Mouse (Mus musculus) intestine, embryonic 14.5 days (tissue): ENCODE measurements around the gene Kcnip1. TPM values are rescaled to one million over a fixed set of nuclear protein-coding genes. Genes with fewer than 3 reads are reported as not detected.

Experiments
- ATAC-seq: fragments of 200-750 bp; cut with Nextera tagmentation; replicated peaks from 2 replicates; pipeline ENCODE4 v1.8.0; 2017; ENCODE audit warnings: low read depth, moderate number of reproducible peaks, moderate TSS enrichment, moderate library complexity; ENCODE audit not compliant: low FRiP score, low TSS enrichment
- DNase-seq: peaks from one replicate; pipeline ENCODE4 v3.0.0-alpha.2; 2018; ENCODE audit warnings: low spot score
- H3K27ac ChIP-seq: fragments of 300-500 bp; sonication (generic); 2 replicates; pipeline ENCODE4 v1.5.1; 2014; ENCODE audit warnings: low read depth, mild to moderate bottlenecking, control low read depth
- H3K27me3 ChIP-seq: fragments of 300-500 bp; sonication (generic); replicated peaks from 2 replicates; pipeline ENCODE4 v1.6.1; 2014; ENCODE audit warnings: low read length, control low read depth; ENCODE audit not compliant: control insufficient read depth, insufficient read depth
- H3K36me3 ChIP-seq: fragments of 300-500 bp; sonication (generic); 2 replicates; pipeline ENCODE4 v1.6.1; 2014; ENCODE audit warnings: low read length, control low read depth; ENCODE audit not compliant: control insufficient read depth, insufficient read depth
- H3K4me1 ChIP-seq: fragments of 300-500 bp; sonication (generic); replicated peaks from 2 replicates; pipeline ENCODE4 v1.6.1; 2014; ENCODE audit warnings: low read length, control low read depth, mixed read lengths; ENCODE audit not compliant: control insufficient read depth, insufficient read depth
- H3K4me2 ChIP-seq: fragments of 300-500 bp; sonication (generic); 2 replicates; pipeline ENCODE4 v1.6.1; 2014; ENCODE audit warnings: low read length
- H3K4me3 ChIP-seq: fragments of 300-500 bp; sonication (generic); 2 replicates; pipeline ENCODE4 v1.5.1; 2014; ENCODE audit warnings: low read depth, low read length, control low read depth, mixed read lengths
- H3K9ac ChIP-seq: fragments of 300-500 bp; sonication (generic); 2 replicates; pipeline ENCODE4 v1.6.1; 2014; ENCODE audit warnings: mild to moderate bottlenecking, low read length
- H3K9me3 ChIP-seq: fragments of 300-500 bp; sonication (generic); 2 replicates; pipeline ENCODE4 v1.6.1; 2016; ENCODE audit warnings: low read length, control low read depth; ENCODE audit not compliant: control insufficient read depth
- WGBS: fragments of 180-500 bp; shearing (Covaris S2); extraction: QIAGEN DNeasy Blood & Tissue Kit; methylation state at CpG from one replicate; pipeline ENCODE4 v1.1.7; 2014; 5-methylcytosine and 5-hydroxymethylcytosine counted together
- polyA plus RNA-seq: library from polyadenylated mRNA; unstranded; fragments of >200 nt; fragmentation: Nextera tagmentation; extraction: Ambion mirVana; gene quantifications from 2 replicates; pipeline ENCODE4 v1.2.1, GENCODE M21; 2014

The Kcnip1 gene
- polyA plus RNA-seq, 1 experiment from 2014 or later = 13.1 TPM

DNA sequence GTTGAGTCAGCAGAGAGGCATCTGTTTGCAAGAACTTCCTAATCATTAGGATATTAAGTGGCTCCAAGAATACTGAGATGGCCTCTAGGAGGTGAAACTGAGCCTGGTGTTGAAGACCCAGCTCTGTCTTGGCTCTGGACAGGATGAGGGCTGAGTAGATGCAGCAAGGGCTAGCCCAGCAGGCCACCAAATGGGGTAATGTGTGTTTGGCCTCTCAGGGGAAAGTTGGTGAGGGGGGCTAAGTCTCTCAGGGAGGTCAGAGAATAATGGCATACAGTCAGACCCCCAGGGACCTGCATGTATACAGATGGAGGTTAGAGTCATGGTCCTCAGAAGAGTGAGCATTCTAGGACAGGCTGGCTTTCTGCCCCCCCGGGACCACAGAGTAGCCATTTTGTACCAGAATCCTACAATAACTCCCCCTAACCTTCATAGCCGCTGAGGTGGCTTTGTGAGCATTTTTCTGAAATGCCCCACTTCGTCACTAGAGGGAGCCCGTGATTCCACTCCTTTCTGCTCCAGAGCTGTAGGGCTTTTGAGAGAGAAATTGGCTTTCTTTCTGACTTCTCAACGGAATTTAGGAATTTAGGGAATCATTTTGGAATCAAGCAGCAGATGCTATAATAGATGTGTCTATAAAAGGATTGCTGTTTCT is 9.1 kb upstream of the Kcnip1 start:
- Histone ChIP-seq H3K4me2 (no peak overlapping the region), H3K4me3 (no peak overlapping the region), H3K4me1 (no peaks in the 10 kb centered on the region; the same call in 1 of the 2 replicates), H3K9me3 (no peaks in the 10 kb centered on the region), H3K27me3 (no peaks in the 10 kb centered on the region), H3K9ac (no peak overlapping the region), H3K36me3 (no peaks in the 10 kb centered on the region), H3K27ac (no peak overlapping the region)
- ATAC-seq = no peak
- DNase-seq = no peak
- 6% methylated on average over 5 of the region's 5 CpGs for WGBS

- H3K9ac ChIP-seq = no peak overlapping the region
- no peak overlapping the region for H3K4me3 ChIP-seq
- H3K36me3 ChIP-seq = no peaks in the 10 kb centered on the region
- no peaks in the 10 kb centered on the region for H3K4me1 ChIP-seq
- H3K4me2 ChIP-seq = no peak overlapping the region
- WGBS = 82% methylated on average over 3 of the region's 3 CpGs
- H3K27me3 ChIP-seq = no peaks in the 10 kb centered on the region
- no peak overlapping the region for H3K27ac ChIP-seq
- DNase-seq = no peak
- H3K9me3 ChIP-seq = no peaks in the 10 kb centered on the region
- ATAC-seq = no peak
Measured at GRCm38 (mm10) chr11:34000416-34000815, 7.5 kb upstream of the Kcnip1 start.

DNA sequence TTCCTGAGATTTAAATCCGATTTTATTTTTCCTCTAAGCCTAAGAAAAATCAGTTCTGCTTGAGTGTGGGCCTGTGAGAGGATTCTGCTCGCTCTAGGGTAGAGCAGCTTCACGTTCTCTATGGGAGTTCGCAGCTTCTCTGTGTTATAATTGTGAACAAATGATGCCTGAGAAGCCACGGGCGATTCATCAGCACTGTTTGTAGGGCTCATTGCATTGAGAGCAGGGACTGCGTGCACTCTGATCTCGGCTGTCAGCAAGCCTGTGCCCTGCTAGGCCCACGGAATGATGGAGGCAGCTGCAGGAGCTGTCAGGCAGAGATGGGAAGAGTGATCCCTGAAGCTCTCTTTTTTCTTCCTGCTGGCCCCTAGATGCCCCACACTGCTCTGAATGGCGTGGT is 5.3 kb upstream of the Kcnip1 start:
- Histone ChIP-seq H3K27ac (no peak overlapping the region), H3K27me3 (no peaks in the 10 kb centered on the region), H3K9me3 (no peaks in the 10 kb centered on the region), H3K4me2 (no peak overlapping the region), H3K36me3 (no peaks in the 10 kb centered on the region), H3K9ac (no peak overlapping the region), H3K4me3 (no peak overlapping the region), H3K4me1 (peaks cover 9% of the 10 kb centered on the region; the same call in 1 of the 2 replicates)
- ATAC-seq (no peak), DNase-seq (no peak)
- 70% methylated on average over 10 of the region's 10 CpGs for WGBS

- ATAC-seq = no peak
- Histone ChIP-seq H3K9me3 (no peaks in the 10 kb centered on the region), H3K36me3 (no peaks in the 10 kb centered on the region), H3K9ac (0 out of 2 replicates have a peak overlapping the region, but pooled peaks have one; percentile 30), H3K27ac (no peak overlapping the region), H3K4me2 (peak overlapping the region; percentile 42), H3K4me1 (peaks cover 21% of the 10 kb centered on the region), H3K4me3 (peak overlapping the region; percentile 26; the same call in 1 of the 2 replicates), H3K27me3 (no peaks in the 10 kb centered on the region)
- WGBS = 55% methylated on average over 5 of the region's 5 CpGs
- no peak for DNase-seq
Measured at GRCm38 (mm10) chr11:33993496-33993895, 544 bp upstream of the Kcnip1 start.

DNA sequence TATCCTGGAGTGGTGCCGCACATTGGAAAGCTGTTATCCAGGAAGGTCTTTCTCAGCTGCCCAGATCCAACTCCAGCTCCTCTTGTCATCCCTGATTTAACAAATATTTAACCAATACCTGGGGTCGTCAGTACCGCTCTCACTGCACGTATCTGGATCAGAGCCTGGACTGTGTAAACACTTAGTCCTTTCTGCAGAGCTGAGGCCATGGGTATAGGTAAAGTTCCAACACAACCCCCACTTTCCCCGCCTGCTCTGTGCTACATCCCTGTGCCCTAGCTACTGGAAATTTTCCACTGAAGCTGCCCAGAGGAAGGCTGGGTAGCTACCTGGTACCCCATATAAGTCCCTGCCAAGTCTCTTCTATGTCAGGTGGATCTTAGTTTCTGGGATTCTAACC is 3.0 kb downstream of the Kcnip1 start:
- Histone ChIP-seq H3K4me1 (peaks cover 21% of the 10 kb centered on the region), H3K9ac (no peak overlapping the region), H3K9me3 (no peaks in the 10 kb centered on the region), H3K27me3 (no peaks in the 10 kb centered on the region), H3K36me3 (no peaks in the 10 kb centered on the region), H3K4me3 (no peak overlapping the region), H3K27ac (no peak overlapping the region), H3K4me2 (0 out of 2 replicates have a peak overlapping the region, but pooled peaks have one; percentile 3)
- WGBS = 44% methylated on average over 5 of the region's 5 CpGs
- ATAC-seq (no peak), DNase-seq (no peak)

- Histone ChIP-seq H3K4me3 (no peak overlapping the region), H3K4me2 (no peak overlapping the region), H3K9ac (no peak overlapping the region), H3K27ac (no peak overlapping the region), H3K36me3 (no peaks in the 10 kb centered on the region), H3K9me3 (no peaks in the 10 kb centered on the region), H3K27me3 (no peaks in the 10 kb centered on the region), H3K4me1 (0 out of 2 replicates have a peak, but pooled peaks cover 1% of the 10 kb centered on the region)
- DNase-seq = no peak
- ATAC-seq = no peak
- 88% methylated on average over 2 of the region's 2 CpGs for WGBS
Measured at GRCm38 (mm10) chr11:33986525-33986924, 6.4 kb downstream of the Kcnip1 start.

DNA sequence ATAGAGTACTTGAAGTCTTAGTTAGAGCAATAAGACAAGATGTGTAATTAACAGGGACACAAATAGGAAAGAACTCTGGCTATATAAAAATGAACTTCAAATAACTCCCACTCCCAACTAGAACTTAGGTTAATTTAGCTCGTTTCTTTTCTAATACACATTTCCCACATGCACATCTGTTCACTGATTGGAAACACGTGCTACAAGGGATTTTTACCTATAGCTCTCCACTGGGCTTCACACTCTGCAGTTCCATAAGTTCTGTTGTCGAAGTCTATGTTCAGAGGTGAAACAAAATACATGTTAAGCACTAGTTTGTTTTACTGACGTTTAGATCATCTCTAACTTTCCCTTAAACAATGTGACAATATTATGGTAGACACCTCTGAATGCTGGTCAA is 12.8 kb downstream of the Kcnip1 start:
- ATAC-seq (no peak), DNase-seq (no peak)
- Histone ChIP-seq H3K27me3 (no peaks in the 10 kb centered on the region), H3K9ac (no peak overlapping the region), H3K4me1 (no peaks in the 10 kb centered on the region), H3K36me3 (no peaks in the 10 kb centered on the region), H3K4me3 (no peak overlapping the region), H3K27ac (no peak overlapping the region), H3K9me3 (no peaks in the 10 kb centered on the region), H3K4me2 (no peak overlapping the region)
- WGBS = 80% methylated on average over 4 of the region's 4 CpGs

- WGBS = 82% methylated on average over 2 of the region's 2 CpGs
- H3K27me3 ChIP-seq = no peaks in the 10 kb centered on the region
- H3K9me3 ChIP-seq = no peaks in the 10 kb centered on the region
- no peak overlapping the region for H3K4me3 ChIP-seq
- no peaks in the 10 kb centered on the region for H3K36me3 ChIP-seq
- no peak overlapping the region for H3K9ac ChIP-seq
- H3K27ac ChIP-seq = no peak overlapping the region
- no peak for ATAC-seq
- no peak for DNase-seq
- H3K4me2 ChIP-seq = no peak overlapping the region
- H3K4me1 ChIP-seq = no peaks in the 10 kb centered on the region
Measured at GRCm38 (mm10) chr11:33975121-33975520, 17.8 kb downstream of the Kcnip1 start.
